Mouse (Mus musculus): ENCODE results near the gene Glrx. TPM values are rescaled to one million over a fixed set of nuclear protein-coding genes. Genes with fewer than 3 reads are reported as not detected.

Glrx gene
- polyA plus RNA-seq (2017; shearing (Covaris generic)): 42.4 TPM

DNA sequence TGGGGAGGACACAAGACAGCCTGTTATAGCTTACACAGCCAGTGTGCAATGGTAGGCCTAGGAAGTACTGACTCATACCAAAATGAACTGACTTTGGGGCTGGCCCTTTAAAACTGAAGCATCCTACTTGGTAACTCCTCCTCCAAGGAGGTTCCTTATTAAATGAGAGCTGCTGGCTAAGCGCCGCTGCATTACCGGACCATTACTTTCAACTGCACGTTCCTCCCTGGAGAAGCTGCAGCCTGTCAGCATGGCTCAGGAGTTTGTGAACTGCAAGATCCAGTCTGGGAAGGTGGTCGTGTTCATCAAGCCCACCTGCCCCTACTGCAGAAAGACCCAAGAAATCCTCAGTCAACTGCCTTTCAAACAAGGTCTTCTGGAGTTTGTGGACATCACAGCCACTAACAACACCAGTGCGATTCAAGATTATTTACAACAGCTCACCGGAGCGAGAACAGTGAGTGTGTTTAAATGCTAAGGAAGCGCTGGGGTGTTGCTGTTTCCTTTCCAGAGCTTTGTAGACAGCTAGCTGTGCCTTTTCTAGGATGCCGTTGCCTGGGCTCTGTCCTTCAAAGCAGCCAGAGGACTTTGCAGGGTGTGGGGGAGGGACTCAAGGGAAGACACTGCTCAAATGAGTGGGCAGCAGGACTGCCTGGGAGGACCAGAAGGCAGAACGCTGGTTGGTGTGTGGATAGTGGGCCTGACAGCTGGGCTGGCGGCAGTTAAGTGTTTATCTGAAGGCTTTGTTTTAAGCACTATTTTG, at the start of gene Glrx:
Gene Glrx (plus strand): TSS at position 150 of the 763 bp plus-strand sequence.

Other genes with a start within 250 kb of the Glrx start
- 141 TPM for gene Ell2, start 133.1 kb upstream of the Glrx start, polyA plus RNA-seq (2017; shearing (Covaris generic))
- gene Rhobtb3, start 104.1 kb downstream of the Glrx start, polyA plus RNA-seq (2017; shearing (Covaris generic)): 0.18 TPM
- gene Spata9, start 127.3 kb downstream of the Glrx start, polyA plus RNA-seq (2017; shearing (Covaris generic)): not detected
- gene Rfesd, start 178.9 kb downstream of the Glrx start, polyA plus RNA-seq (2017; shearing (Covaris generic)): 7.3 TPM
- not detected for gene Gpr150, start 217.1 kb downstream of the Glrx start, polyA plus RNA-seq (2017; shearing (Covaris generic))

Data from effector memory CD4-positive, alpha-beta T cell, adult 7 months (primary cell).